Mouse (Mus musculus): Measurements from ENCODE around the gene Tubb4b. TPM values are rescaled to one million over a fixed set of nuclear protein-coding genes. Genes with fewer than 3 reads are reported as not detected.

The Tubb4b gene
- total and polyA plus RNA-seq, 3 experiments: 356 to 592 (median 520) TPM

GRCm38 (mm10) chr2:25228995-25229530, 4.6 kb upstream of the Tubb4b start:
- Histone ChIP-seq H3K4me3 (replicated peaks in 1 of 3; ENCODE audit: low read depth in 2 of 3, low read length in 2 of 3, poor library complexity in 1 of 3) (no peak overlapping the region), H3K27me3 (replicated peaks) (peaks cover 50% of the 10 kb centered on the region), H3K27ac (ENCODE audit: insufficient read depth, low read depth) (no peak overlapping the region), H3K36me3 (replicated peaks in 1 of 2; ENCODE audit: control insufficient read depth in 1 of 2, insufficient read depth in 1 of 2, low read length in 1 of 2) (no peaks in the 10 kb centered on the region), H3K79me2 (replicated peaks; ENCODE audit: control insufficient read depth, extremely low read depth, insufficient read depth, poor library complexity, severe bottlenecking) (no peaks in the 10 kb centered on the region; the same call in 1 of the 2 replicates), H3K4me1 (ENCODE audit: control insufficient read depth in 1 of 2, insufficient read depth in 2 of 2) (peaks cover 4 to 27% of the 10 kb centered on the region in 2 experiments; a peak in 3 of 4 replicates), H3K9ac (ENCODE audit: insufficient read depth, low read depth) (no peak overlapping the region), H3K9me3 (replicated peaks; ENCODE audit: low read length) (no peaks in the 10 kb centered on the region), H3K4me2 (ENCODE audit: insufficient read depth, low read depth, poor library complexity, severe bottlenecking) (peak overlapping the region; percentile 17)
- no peak for DNase-seq (ENCODE audit: extremely low read depth)
- dilution Hi-C loops (cut with MboI; ENCODE audit: extremely low pct_ligation_motif_present, extremely low pct_unique_long_range_greater_than_20kb, low sequenced_read_pairs) (no loop called here), in situ Hi-C loops (cut with MboI; ENCODE audit: low pct_ligation_motif_present, low pct_unique_long_range_greater_than_20kb, low sequenced_read_pairs) (no loop called here)
- TF ChIP-seq MXI1 (IDR thresholded peaks at IDR 0.05; ENCODE audit: low read depth, low read length) (no peak), E2F4 (IDR thresholded peaks at IDR 0.05; ENCODE audit: insufficient replicate concordance, low read depth, low read length) (no peak), SMC3 (IDR thresholded peaks at IDR 0.05; ENCODE audit: low read depth, low read length) (no peak), JUND (conservative IDR thresholded peaks at IDR 0.05; ENCODE audit: low read depth, low read length) (no peak), POLR2A (IDR thresholded peaks at IDR 0.05; ENCODE audit: low read depth, low read length) (no peak), ZMIZ1 (IDR thresholded peaks at IDR 0.05; ENCODE audit: low read depth, low read length) (no peak), ZNF384 (IDR thresholded peaks at IDR 0.05; ENCODE audit: low read depth, low read length) (no peak), EP300 (IDR thresholded peaks at IDR 0.05; ENCODE audit: low read length) (no peak), MAZ (IDR thresholded peaks at IDR 0.05; ENCODE audit: low read depth, low read length) (no peak), USF1 (IDR thresholded peaks at IDR 0.05; ENCODE audit: low read depth, low read length) (no peak), MEF2A (IDR thresholded peaks at IDR 0.05; ENCODE audit: borderline replicate concordance, low read depth, low read length) (no peak), POLR2AphosphoS2 (IDR thresholded peaks at IDR 0.05; ENCODE audit: low read depth, low read length) (no peak), MYC (IDR thresholded peaks at IDR 0.05; ENCODE audit: low read depth, low read length) (no peak), RCOR1 (conservative IDR thresholded peaks at IDR 0.05; ENCODE audit: low read depth, low read length) (no peak), BHLHE40 (IDR thresholded peaks at IDR 0.05; ENCODE audit: low read depth, low read length) (no peak), USF2 (conservative IDR thresholded peaks at IDR 0.05; ENCODE audit: low read depth, low read length) (no peak)

GRCm38 (mm10) chr2:25228431-25228889, 4.0 kb upstream of the Tubb4b start:
- peak overlapping the region; percentile 52 for H3K4me2 ChIP-seq (ENCODE audit: insufficient read depth, low read depth, poor library complexity, severe bottlenecking)
- DNase-seq (ENCODE audit: extremely low read depth): peak; percentile 90
- in situ Hi-C loops (cut with MboI; ENCODE audit: low pct_ligation_motif_present, low pct_unique_long_range_greater_than_20kb, low sequenced_read_pairs) (no loop called here), dilution Hi-C loops (cut with MboI; ENCODE audit: extremely low pct_ligation_motif_present, extremely low pct_unique_long_range_greater_than_20kb, low sequenced_read_pairs) (no loop called here)
- peak overlapping the region; percentile 14; the same call in 1 of the 2 replicates for H3K27ac ChIP-seq (ENCODE audit: insufficient read depth, low read depth)
- H3K4me1 ChIP-seq (ENCODE audit: control insufficient read depth in 1 of 2, insufficient read depth in 2 of 2): peaks cover 4 to 26% of the 10 kb centered on the region in 2 experiments; a peak in 3 of 4 replicates
- peaks cover 5% of the 10 kb centered on the region for H3K79me2 ChIP-seq (replicated peaks; ENCODE audit: control insufficient read depth, extremely low read depth, insufficient read depth, poor library complexity, severe bottlenecking)
- no peak overlapping the region for H3K9ac ChIP-seq (ENCODE audit: insufficient read depth, low read depth)
- peaks cover 45% of the 10 kb centered on the region for H3K27me3 ChIP-seq (replicated peaks)
- H3K36me3 ChIP-seq (replicated peaks in 1 of 2; ENCODE audit: control insufficient read depth in 1 of 2, insufficient read depth in 1 of 2, low read length in 1 of 2): peaks cover 4 to 5% of the 10 kb centered on the region in 2 experiments
- H3K9me3 ChIP-seq (replicated peaks; ENCODE audit: low read length): no peaks in the 10 kb centered on the region
- peak overlapping the region; percentile 23 to 33 (median 23) for H3K4me3 ChIP-seq (replicated peaks in 1 of 3; ENCODE audit: low read depth in 2 of 3, low read length in 2 of 3, poor library complexity in 1 of 3)
- TF ChIP-seq TCF12 (IDR thresholded peaks at IDR 0.05; ENCODE audit: low read depth, low read length): peak; percentile 30; the same call in 1 of the 2 replicates
- no peak for TF ChIP-seq RCOR1 (conservative IDR thresholded peaks at IDR 0.05; ENCODE audit: low read depth, low read length)
- 0 out of 2 replicates have a peak, but pooled peaks have one; percentile 15 for TF ChIP-seq MEF2A (IDR thresholded peaks at IDR 0.05; ENCODE audit: borderline replicate concordance, low read depth, low read length)
- TF ChIP-seq MAZ (IDR thresholded peaks at IDR 0.05; ENCODE audit: low read depth, low read length): no peak
- TF ChIP-seq MXI1 (IDR thresholded peaks at IDR 0.05; ENCODE audit: low read depth, low read length): no peak
- no peak for TF ChIP-seq ZNF384 (IDR thresholded peaks at IDR 0.05; ENCODE audit: low read depth, low read length)
- TF ChIP-seq MYC (IDR thresholded peaks at IDR 0.05; ENCODE audit: low read depth, low read length): no peak
- TF ChIP-seq RAD21 (IDR thresholded peaks at IDR 0.05; ENCODE audit: low read depth, low read length): peak; percentile 72
- no peak; the same call in 1 of the 2 replicates for TF ChIP-seq ETS1 (conservative IDR thresholded peaks at IDR 0.05; ENCODE audit: low read depth, low read length)
- TF ChIP-seq JUN (IDR thresholded peaks at IDR 0.05; ENCODE audit: insufficient read depth, low read depth, low read length): no peak
- peak; percentile 40 for TF ChIP-seq NELFE (IDR thresholded peaks at IDR 0.05; ENCODE audit: low read depth, low read length)
- 0 out of 2 replicates have a peak, but pooled peaks have one; percentile 54 for TF ChIP-seq UBTF (IDR thresholded peaks at IDR 0.05; ENCODE audit: low read depth, low read length)
- peak; percentile 75 for TF ChIP-seq ELF1 (IDR thresholded peaks at IDR 0.05; ENCODE audit: low read depth, low read length)
- TF ChIP-seq SIN3A (IDR thresholded peaks at IDR 0.05; ENCODE audit: low read length): 0 out of 2 replicates have a peak, but pooled peaks have one; percentile 66
- peak; percentile 80 to 95 for TF ChIP-seq CTCF (conservative IDR thresholded peaks at IDR 0.05 in 1 of 2, IDR thresholded peaks at IDR 0.05 in 1 of 2; ENCODE audit: low read depth in 2 of 2, low read length in 2 of 2)
- TF ChIP-seq BHLHE40 (IDR thresholded peaks at IDR 0.05; ENCODE audit: low read depth, low read length): no peak
- peak; percentile 59 for TF ChIP-seq SMC3 (IDR thresholded peaks at IDR 0.05; ENCODE audit: low read depth, low read length)
- 0 out of 2 replicates have a peak, but pooled peaks have one; percentile 7 for TF ChIP-seq NRF1 (IDR thresholded peaks at IDR 0.05; ENCODE audit: low read depth, low read length)
- TF ChIP-seq CHD2 (IDR thresholded peaks at IDR 0.05; ENCODE audit: low read length): 0 out of 2 replicates have a peak, but pooled peaks have one; percentile 40

All from CH12.LX (cell line).